Mouse (Mus musculus) spleen, adult 2 months (tissue): ENCODE measurements around the gene Polm.

ENCODE experiments used
- CTCF ChIP-seq: fragments of 200-500 bp; IDR thresholded peaks from 2 replicates; pipeline ENCODE4 v1.5.1; 2011; ENCODE audit warnings: mild to moderate bottlenecking, inconsistent platforms; ENCODE audit not compliant: insufficient read depth, insufficient read length, insufficient replicate concordance; ENCODE audit errors: extremely low read depth
- POLR2A ChIP-seq: fragments of 200-500 bp; IDR thresholded peaks from 2 replicates; pipeline ENCODE4 v1.6.1; 2011; ENCODE audit warnings: low read depth, low read length, inconsistent platforms

- TF ChIP-seq CTCF, result no peak
- no peak for TF ChIP-seq POLR2A
These were observed 10.9 kb upstream of the Polm start for GRCm38 (mm10) chr11:5848741-5849140.
